Mouse (Mus musculus) spleen, postnatal 10 days (tissue): ENCODE measurements around the gene D430041D05Rik.

Experiments
- DNase-seq, 2 experiments: peaks; one replicate each; pipeline ENCODE4 v3.0.0; 2021 to 2022; ENCODE audit warnings: low spot score in 2 of 2

Gene D430041D05Rik

GRCm38 (mm10) chr2:104282835-104283234 lies 128.0 kb downstream of the D430041D05Rik start:
- DNase-seq: no peak

DNA sequence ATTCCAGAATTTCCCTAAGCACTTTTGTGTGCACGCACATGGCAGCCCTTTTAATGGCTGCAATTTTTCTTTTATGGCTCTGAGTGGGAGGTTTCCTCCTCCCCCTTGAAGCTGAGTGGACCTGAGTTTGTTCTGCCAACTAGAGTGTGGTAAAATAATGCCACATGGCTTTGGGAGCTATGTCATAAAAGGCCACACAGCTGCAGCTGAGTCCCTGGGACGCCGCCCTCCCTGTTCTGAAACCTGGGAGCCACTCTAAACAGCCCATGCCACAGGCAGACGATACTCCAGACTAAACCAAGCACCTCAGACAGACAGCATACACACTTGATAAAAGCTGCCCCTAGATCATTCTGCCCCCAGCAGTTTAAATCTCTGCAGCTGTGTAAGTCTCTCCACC lies 143.8 kb downstream of the D430041D05Rik start:
- no peak for DNase-seq

GRCm38 (mm10) chr2:104261741-104262067 lies 149.1 kb downstream of the D430041D05Rik start:
- no peak for DNase-seq

DNA sequence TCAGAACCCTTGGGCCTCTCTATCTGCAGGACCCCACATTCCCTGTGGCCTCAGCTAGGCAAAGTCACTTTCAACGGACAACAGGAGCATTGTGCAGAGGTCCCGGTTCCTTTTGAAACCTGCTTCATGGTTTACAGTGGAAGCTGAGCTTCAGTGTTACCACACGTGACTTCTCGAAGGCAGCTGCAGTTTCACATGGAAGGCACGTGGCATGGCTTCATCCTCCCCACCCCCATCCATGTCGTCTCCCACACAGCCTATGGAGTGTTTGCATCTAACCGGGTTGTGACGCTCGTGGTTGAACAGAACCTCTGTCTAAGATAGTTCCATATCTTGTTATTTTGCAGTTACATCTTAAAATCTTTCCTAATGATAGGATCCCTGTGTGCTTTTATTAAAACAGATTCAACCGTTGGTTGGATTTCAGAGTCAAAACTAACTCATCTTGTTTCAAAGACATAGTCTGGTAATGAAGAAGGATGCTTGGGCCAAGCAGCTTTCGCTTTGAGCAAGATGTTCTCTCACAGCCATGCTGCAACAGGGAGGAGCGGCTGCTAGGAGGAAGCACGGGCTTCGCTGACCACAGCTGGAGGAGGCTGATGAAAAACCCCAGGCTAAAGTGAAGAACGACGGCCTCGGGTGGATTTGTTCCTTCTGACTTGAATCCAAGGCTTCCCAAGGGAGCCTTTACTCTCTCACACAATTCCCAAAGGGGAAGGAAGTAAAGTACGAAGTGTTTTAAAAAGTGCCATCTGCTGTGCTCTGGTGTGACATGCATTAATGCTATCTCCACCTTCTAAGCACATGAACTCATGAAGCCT lies 149.7 kb downstream of the D430041D05Rik start:
- no peak for DNase-seq

DNA sequence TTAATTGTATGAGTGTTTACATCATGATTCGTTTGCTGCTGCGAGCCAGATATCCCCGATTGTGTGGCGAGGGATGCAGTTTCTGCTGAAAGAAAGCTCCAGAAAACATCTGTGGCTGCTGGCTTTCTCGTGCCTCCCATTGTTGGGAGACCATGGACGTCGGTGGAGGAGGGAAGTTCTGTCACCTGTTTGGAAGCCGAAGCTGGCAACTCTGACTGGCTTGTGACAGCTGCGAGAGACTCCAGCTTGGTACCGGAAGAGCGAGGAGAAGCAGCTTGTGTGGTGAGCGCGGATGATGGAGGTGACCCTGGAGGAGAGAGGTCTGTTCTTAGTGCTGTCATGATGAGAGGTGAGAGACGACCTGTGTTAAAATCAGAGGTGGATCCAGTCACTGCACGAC lies 154.2 kb downstream of the D430041D05Rik start:
- DNase-seq: no peak

GRCm38 (mm10) chr2:104254944-104255343 lies 155.9 kb downstream of the D430041D05Rik start:
- no peak for DNase-seq

DNA sequence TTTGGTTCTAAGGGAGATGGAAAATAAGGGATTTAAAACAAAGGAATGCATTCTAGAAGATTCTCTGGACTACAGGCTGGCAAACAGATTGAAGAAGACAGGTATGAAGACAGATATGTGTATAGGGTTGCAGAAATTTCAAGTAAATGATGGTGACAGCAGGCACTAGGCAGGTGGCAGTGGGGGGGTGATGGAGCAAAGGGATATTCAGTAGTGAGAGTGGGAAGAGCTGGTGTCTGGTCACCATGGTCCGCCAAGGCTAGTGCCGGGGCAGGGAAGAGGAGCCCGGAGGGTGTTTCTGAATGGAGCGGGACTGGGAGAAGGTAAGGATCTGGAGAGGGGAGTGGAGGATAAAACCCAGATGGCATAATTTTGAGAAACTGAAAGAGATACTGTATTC lies 157.5 kb downstream of the D430041D05Rik start:
- DNase-seq: no peak

- DNase-seq: no peak
These were observed 159.2 kb downstream of the D430041D05Rik start for GRCm38 (mm10) chr2:104251647-104252046.

GRCm38 (mm10) chr2:104249856-104250255 lies 161.0 kb downstream of the D430041D05Rik start:
- no peak for DNase-seq

- DNase-seq: no peak
These were observed 164.0 kb downstream of the D430041D05Rik start for GRCm38 (mm10) chr2:104246851-104247250.

DNA sequence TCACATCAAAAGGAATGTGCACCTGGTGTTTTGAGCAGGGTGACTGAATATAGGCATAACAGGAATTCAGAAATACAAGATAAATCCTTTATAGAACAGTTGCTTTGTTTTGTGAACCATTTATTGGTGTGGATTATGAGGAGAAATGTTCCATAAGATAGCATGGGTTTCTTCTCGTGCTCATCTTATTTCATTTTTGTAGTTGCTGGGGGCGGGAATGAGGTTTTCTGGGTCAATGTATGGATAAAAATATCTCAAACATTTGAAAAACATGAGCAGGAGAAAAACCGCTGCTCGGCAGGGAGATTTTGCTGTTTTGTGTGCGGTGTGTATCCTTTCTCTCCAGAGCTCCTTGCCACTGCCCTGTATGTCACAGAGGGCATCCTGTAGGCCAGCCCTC lies 168.8 kb downstream of the D430041D05Rik start:
- DNase-seq: no peak

GRCm38 (mm10) chr2:104237141-104237540 lies 173.7 kb downstream of the D430041D05Rik start:
- no peak for DNase-seq

DNA sequence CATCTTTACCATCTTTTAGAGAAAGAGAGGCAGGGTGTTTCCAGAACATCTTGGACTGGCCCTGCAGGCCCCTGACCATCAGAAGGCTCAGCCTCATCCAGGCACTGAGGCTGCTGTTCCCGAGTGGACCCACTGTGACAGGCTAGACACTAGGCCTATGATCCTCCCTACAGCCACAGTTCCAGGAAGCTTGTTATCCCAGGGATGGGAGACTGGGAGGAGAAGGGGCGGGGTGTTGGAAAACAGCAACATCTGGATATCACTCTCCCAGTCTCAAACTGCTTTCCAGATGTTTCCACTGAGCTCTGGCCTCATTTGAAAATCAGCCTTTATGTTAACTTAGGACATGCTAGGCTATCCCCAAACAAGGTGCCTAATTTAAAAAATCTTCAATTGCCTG lies 180.4 kb downstream of the D430041D05Rik start:
- DNase-seq: no peak

DNA sequence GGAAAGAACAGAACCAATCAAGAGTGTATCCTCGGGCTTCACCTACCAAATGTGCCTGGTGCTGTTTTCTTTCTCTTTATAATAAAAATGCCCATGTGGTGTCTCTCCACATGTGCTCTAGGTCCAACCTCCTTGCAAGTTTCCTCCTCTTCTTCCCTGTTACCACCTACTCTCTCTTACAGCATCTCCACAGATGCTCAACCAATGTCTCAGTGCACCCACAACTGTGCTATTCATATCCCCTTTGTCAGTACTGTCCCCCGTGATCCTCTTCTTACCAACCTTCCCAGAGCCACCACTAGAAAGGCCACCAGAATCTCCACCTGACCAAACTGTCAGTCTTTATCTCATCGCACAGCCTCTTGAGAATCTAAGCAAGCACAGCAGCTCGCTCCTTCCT lies 184.8 kb downstream of the D430041D05Rik start:
- no peak for DNase-seq

- no peak for DNase-seq
These were observed 191.0 kb downstream of the D430041D05Rik start for GRCm38 (mm10) chr2:104219733-104220391.

DNA sequence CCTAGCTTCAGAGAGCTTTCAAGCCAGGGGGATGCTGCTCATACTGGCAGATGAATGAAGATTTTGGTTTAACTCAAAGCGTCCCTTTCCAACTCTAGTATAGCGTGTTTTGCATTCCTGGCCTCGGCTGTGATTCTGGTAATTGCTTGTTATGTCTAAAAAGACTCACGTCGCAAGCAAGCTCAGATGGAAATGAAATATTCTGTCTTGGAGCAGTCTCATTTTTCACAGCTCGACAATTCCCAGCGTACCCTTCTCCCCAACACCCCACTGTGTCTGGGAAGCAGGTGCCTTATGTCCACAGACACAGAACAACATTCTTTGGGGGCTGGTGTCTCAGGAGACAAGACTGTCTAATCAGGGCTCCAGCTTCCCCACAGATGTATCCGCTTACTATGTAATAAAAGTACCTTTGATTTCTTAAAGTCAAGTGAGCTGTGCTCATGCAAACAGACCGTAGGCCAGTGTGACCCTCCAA lies 192.2 kb downstream of the D430041D05Rik start:
- no peak for DNase-seq

DNA sequence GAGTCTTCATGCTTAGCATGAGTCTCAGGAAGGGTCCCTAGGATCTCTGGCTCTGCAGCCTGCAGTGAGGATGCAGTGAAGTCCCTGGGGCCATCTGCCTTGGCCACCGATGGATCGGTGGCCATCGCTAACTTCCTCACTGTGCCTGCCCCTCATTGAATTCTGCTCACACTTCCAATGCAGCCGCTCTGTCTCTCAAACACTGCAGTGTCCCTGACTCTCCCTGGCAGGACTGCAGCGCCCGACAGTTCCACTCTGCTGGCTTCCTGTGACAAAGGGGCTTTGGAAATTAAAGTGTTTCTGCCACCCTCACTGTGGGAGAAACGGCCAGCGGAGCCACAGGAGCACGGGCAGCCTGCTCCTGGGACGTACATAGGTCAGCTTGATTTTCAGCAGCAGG lies 192.7 kb downstream of the D430041D05Rik start:
- DNase-seq: no peak

- DNase-seq: no peak
These were observed 201.4 kb downstream of the D430041D05Rik start for GRCm38 (mm10) chr2:104209408-104209807.

DNA sequence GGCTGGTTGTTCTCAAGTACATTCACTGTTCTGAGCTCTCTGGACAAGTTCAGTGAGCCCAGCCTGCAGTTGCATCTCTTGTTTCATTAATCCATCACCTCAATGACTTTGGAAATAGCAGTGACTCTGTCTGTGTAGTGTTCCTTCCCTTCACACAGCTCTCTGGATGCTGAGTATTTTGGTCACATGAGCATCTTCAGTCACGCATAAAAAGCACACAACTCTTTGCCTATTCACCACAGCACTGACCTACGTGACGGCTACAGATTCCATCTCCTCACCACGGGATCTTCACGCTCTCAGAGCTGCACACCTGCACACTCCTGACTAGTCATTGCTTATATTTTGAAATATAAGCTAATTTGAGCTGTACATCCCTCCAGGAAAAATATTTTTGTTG lies 202.4 kb downstream of the D430041D05Rik start:
- DNase-seq: no peak

DNA sequence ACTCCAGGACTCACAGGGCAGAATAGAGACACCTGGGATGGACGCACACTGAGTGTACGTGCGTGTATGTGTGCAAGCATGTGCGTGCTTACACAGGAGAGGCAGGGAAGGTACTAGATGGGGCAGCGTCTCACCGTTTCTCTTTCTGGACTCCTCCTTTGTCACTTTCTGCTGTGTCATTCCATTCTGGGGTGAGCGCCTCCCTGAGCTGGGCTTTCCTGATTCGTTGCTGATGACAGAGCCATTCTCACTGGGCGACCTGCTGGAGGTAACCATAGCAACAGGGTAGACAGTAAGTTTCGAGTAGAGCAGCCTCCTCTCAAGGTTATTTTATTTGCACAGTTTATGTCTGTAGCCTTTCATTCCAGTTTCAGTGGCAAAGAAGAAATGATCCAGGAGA lies 202.9 kb downstream of the D430041D05Rik start:
- DNase-seq: no peak

DNA sequence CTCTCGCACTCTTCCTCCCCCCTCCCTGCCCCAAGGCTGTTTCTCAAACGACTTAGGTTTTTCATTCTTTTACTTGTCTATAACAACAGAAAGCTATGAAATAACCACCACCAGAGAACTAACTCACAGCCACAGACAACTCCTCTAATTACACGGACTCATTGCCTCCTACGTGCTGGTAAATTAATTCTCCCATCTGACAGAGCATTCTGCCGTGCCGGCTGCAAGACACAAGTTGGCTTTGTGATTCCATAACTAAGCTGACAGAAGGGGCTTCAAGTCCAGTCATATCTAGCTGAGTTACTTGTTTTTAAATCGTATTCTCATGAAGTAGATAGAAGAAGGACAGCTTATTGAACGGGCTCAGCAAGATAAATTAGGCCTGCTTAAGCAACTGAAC lies 205.2 kb downstream of the D430041D05Rik start:
- DNase-seq: no peak

DNA sequence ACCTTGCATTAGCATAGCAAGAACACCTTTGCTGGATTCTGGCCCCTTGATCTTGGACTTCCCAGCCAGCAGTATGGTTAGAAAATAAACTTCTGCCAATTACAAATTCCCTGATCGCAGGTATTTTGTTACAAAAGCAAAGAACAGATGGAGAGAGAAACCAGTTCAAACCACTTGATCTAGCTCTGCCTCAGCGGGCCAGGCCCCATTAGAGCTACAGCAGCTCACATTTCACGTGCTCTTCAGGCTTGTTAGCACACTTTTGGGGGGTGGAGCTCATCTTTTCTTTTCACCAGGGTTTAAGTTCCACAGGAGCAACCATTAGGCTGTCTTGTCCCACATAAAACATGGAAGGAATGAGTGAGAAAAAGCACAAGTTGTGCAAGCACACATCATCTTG lies 210.6 kb downstream of the D430041D05Rik start:
- no peak for DNase-seq

DNA sequence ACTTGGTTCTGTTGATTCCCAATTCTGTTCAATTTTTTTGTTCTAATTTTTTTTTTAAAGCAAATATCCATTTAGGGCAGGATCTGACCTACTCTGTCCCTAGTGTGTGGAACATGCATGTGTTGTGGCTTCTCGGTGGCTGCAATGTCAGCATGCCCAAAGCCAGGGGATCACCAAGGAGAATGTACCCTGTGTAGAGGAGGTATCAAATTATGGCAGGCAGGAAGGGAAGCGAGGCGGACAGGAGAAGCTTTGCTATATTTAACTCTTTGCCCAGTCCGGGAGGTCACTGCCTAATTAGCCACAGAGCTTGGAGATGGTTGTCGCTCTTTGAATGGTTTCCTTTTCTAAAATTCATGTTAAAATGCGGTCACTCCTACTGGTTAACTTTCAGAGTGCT lies 212.6 kb downstream of the D430041D05Rik start:
- DNase-seq: no peak
